Mouse (Mus musculus) CH12.LX (cell line): ENCODE results near the gene Gm6583. TPM values are rescaled to one million over a fixed set of nuclear protein-coding genes. Genes with fewer than 3 reads are reported as not detected.

Experiments
- DNase-seq: peaks from one replicate; pipeline ENCODE4 v3.0.0-alpha.2; 2013; ENCODE audit errors: extremely low read depth
- H3K27ac ChIP-seq: 2 replicates; pipeline ENCODE4 v1.5.1; 2012; ENCODE audit warnings: low read depth, mild to moderate bottlenecking, control low read depth, moderate library complexity; ENCODE audit not compliant: insufficient read depth
- H3K27me3 ChIP-seq: replicated peaks from 2 replicates; pipeline ENCODE3; 2012; ENCODE audit warnings: inconsistent platforms
- H3K36me3 ChIP-seq, 2 experiments: replicated peaks in 1 of 2; 2 replicates each; pipeline versions ENCODE3 to v1.6.1; 2012; ENCODE audit warnings: inconsistent platforms in 1 of 2, low read length in 1 of 2, mild to moderate bottlenecking in 1 of 2, mixed read lengths in 1 of 2, moderate library complexity in 1 of 2; ENCODE audit not compliant: control insufficient read depth in 1 of 2, insufficient read depth in 1 of 2
- H3K4me1 ChIP-seq, 2 experiments: 2 replicates each; pipeline ENCODE4 v1.6.1; 2012; ENCODE audit warnings: inconsistent platforms in 1 of 2, moderate library complexity in 1 of 2; ENCODE audit not compliant: insufficient read depth in 2 of 2, control insufficient read depth in 1 of 2
- H3K4me2 ChIP-seq: 2 replicates; pipeline ENCODE4 v1.6.1; 2012; ENCODE audit warnings: low read depth, mild to moderate bottlenecking, control low read depth; ENCODE audit not compliant: poor library complexity, insufficient read depth, severe bottlenecking
- H3K4me3 ChIP-seq, 3 experiments: fragments of 150-350 bp in 1 of 3; sonication (generic) in 1 of 3; replicated peaks in 1 of 3; 2 replicates each; pipeline versions ENCODE3 to v1.5.1; 2011 to 2012; ENCODE audit warnings: low read depth in 2 of 3, low read length in 2 of 3, mild to moderate bottlenecking in 2 of 3, moderate library complexity in 2 of 3, control low read depth in 1 of 3, improper control_type of control experiment in 1 of 3, inconsistent platforms in 1 of 3, mixed read lengths in 1 of 3; ENCODE audit not compliant: poor library complexity in 1 of 3
- H3K79me2 ChIP-seq: replicated peaks from 2 replicates; pipeline ENCODE4 v1.6.1; 2012; ENCODE audit warnings: mild to moderate bottlenecking, moderate library complexity; ENCODE audit not compliant: control insufficient read depth, poor library complexity, insufficient read depth, severe bottlenecking; ENCODE audit errors: extremely low read depth
- H3K9ac ChIP-seq: 2 replicates; pipeline ENCODE4 v1.6.1; 2012; ENCODE audit warnings: low read depth, mild to moderate bottlenecking, control low read depth, moderate library complexity; ENCODE audit not compliant: insufficient read depth
- H3K9me3 ChIP-seq: replicated peaks from 2 replicates; pipeline ENCODE3; 2012; ENCODE audit warnings: low read length, inconsistent platforms, mixed read lengths
- BHLHE40 ChIP-seq: IDR thresholded peaks from 2 replicates; pipeline ENCODE4 v1.6.1; 2011; ENCODE audit warnings: mild to moderate bottlenecking, low read depth, low read length, improper control_type of control experiment
- CHD1 ChIP-seq: IDR thresholded peaks from 2 replicates; pipeline ENCODE4 v1.6.1; 2012; ENCODE audit warnings: low read depth, low read length, improper control_type of control experiment, inconsistent platforms
- E2F4 ChIP-seq: IDR thresholded peaks from 2 replicates; pipeline ENCODE4 v1.6.1; 2011; ENCODE audit warnings: low read depth, low read length, improper control_type of control experiment; ENCODE audit not compliant: insufficient replicate concordance
- ETS1 ChIP-seq: conservative IDR thresholded peaks from 2 replicates; pipeline ENCODE4 v1.6.1; 2012; ENCODE audit warnings: low read depth, mild to moderate bottlenecking, inconsistent platforms, low read length, improper control_type of control experiment, moderate library complexity
- JUN ChIP-seq: IDR thresholded peaks from 2 replicates; pipeline ENCODE4 v1.6.1; 2011; ENCODE audit warnings: low read depth, mild to moderate bottlenecking, low read length, improper control_type of control experiment, moderate library complexity; ENCODE audit not compliant: insufficient read depth
- KAT2A ChIP-seq: IDR thresholded peaks from 2 replicates; pipeline ENCODE4 v1.6.1; 2012; ENCODE audit warnings: low read length, improper control_type of control experiment, inconsistent platforms; ENCODE audit not compliant: insufficient replicate concordance
- MAFK ChIP-seq: IDR thresholded peaks from 2 replicates; pipeline ENCODE4 v1.6.1; 2011; ENCODE audit warnings: low read length, improper control_type of control experiment; ENCODE audit not compliant: insufficient replicate concordance
- MAX ChIP-seq: IDR thresholded peaks from 2 replicates; pipeline ENCODE4 v1.6.1; 2011; ENCODE audit warnings: low read length, improper control_type of control experiment
- MYC ChIP-seq: IDR thresholded peaks from 2 replicates; pipeline ENCODE4 v1.6.1; 2011; ENCODE audit warnings: low read depth, mild to moderate bottlenecking, improper control_type of control experiment, low read length
- NRF1 ChIP-seq: IDR thresholded peaks from 2 replicates; pipeline ENCODE4 v1.6.1; 2014; ENCODE audit warnings: low read depth, mild to moderate bottlenecking, inconsistent platforms, low read length, improper control_type of control experiment, moderate library complexity
- POLR2A ChIP-seq: IDR thresholded peaks from 2 replicates; pipeline ENCODE4 v1.6.1; 2011; ENCODE audit warnings: low read depth, mild to moderate bottlenecking, improper control_type of control experiment, low read length
- SIN3A ChIP-seq: IDR thresholded peaks from 2 replicates; pipeline ENCODE4 v1.6.1; 2012; ENCODE audit warnings: low read length, improper control_type of control experiment, inconsistent platforms
- UBTF ChIP-seq: IDR thresholded peaks from 2 replicates; pipeline ENCODE4 v1.6.1; 2012; ENCODE audit warnings: low read depth, mild to moderate bottlenecking, inconsistent platforms, low read length, improper control_type of control experiment, moderate library complexity
- USF1 ChIP-seq: IDR thresholded peaks from 2 replicates; pipeline ENCODE4 v1.6.1; 2014; ENCODE audit warnings: low read depth, mild to moderate bottlenecking, inconsistent platforms, low read length, improper control_type of control experiment
- USF2 ChIP-seq: conservative IDR thresholded peaks from 2 replicates; pipeline ENCODE4 v1.6.1; 2011; ENCODE audit warnings: low read depth, low read length, improper control_type of control experiment
- ZC3H11A ChIP-seq: IDR thresholded peaks from 2 replicates; pipeline ENCODE4 v1.6.1; 2012; ENCODE audit warnings: low read depth, mild to moderate bottlenecking, inconsistent platforms, low read length, improper control_type of control experiment
- ZKSCAN1 ChIP-seq: IDR thresholded peaks from 2 replicates; pipeline ENCODE4 v1.6.1; 2012; ENCODE audit warnings: low read depth, inconsistent platforms, low read length, improper control_type of control experiment, borderline replicate concordance
- ZMIZ1 ChIP-seq: IDR thresholded peaks from 2 replicates; pipeline ENCODE4 v1.6.1; 2012; ENCODE audit warnings: low read depth, mild to moderate bottlenecking, inconsistent platforms, low read length, improper control_type of control experiment
- dilution Hi-C: fragments of 300-500 bp; cut with MboI; formaldehyde crosslinking; loops from 2 replicates; pipeline ENCODE4 v1.14.3; 2020; ENCODE audit warnings: low sequenced_read_pairs; ENCODE audit not compliant: extremely low pct_unique_long_range_greater_than_20kb, extremely low pct_ligation_motif_present
- in situ Hi-C: fragments of 300-500 bp; cut with MboI; formaldehyde crosslinking; loops from 3 replicates; pipeline ENCODE4 v1.14.3; 2019; ENCODE audit warnings: low sequenced_read_pairs, low pct_ligation_motif_present, low pct_unique_long_range_greater_than_20kb, mixed read lengths
- polyA plus RNA-seq: library from polyadenylated mRNA; unstranded; fragments of >175 nt; gene quantifications from 2 replicates; pipeline ENCODE4 v1.2.1, GENCODE M21; 2012; ENCODE audit warnings: low read depth; ENCODE audit not compliant: insufficient read length
- total RNA-seq, 2 experiments: library from RNA; depleted of rRNA; stranded (reverse); fragments of 300-350 nt in 1 of 2; fragments of >200 nt in 1 of 2; gene quantifications; 2 replicates each; pipeline ENCODE4 v1.2.3; 2012 to 2014

Gene Gm6583
- total and polyA plus RNA-seq, 3 experiments, result not detected

- no peak for DNase-seq
- no peaks in the 10 kb centered on the region for H3K79me2 ChIP-seq
- H3K4me2 ChIP-seq, result no peak overlapping the region
- TF ChIP-seq MAFK (no peak), JUN (no peak), BHLHE40 (no peak), CHD1 (no peak), USF1 (no peak), NRF1 (no peak), ZC3H11A (no peak), MYC (no peak), SIN3A (no peak), UBTF (no peak)
- no peaks in the 10 kb centered on the region for H3K4me1 ChIP-seq
- in situ Hi-C loops, result no loop called here
- H3K4me3 ChIP-seq, result no peak overlapping the region
- peaks cover 80 to 92% of the 10 kb centered on the region in 2 experiments for H3K36me3 ChIP-seq
- no peaks in the 10 kb centered on the region for H3K9me3 ChIP-seq
- dilution Hi-C loops, result no loop called here
- no peaks in the 10 kb centered on the region for H3K27me3 ChIP-seq
- no peak overlapping the region for H3K9ac ChIP-seq
- H3K27ac ChIP-seq, result no peak overlapping the region
These were observed 13.5 kb upstream of the Gm6583 start for GRCm38 (mm10) chr5:112369326-112369725.

- dilution Hi-C loops, result no loop called here
- H3K4me2 ChIP-seq, result no peak overlapping the region
- peaks cover 80 to 92% of the 10 kb centered on the region in 2 experiments for H3K36me3 ChIP-seq
These were observed 12.8 kb upstream of the Gm6583 start for GRCm38 (mm10) chr5:112368666-112369065.

GRCm38 (mm10) chr5:112367929-112368328 lies 12.1 kb upstream of the Gm6583 start:
- Histone ChIP-seq H3K27me3 (no peaks in the 10 kb centered on the region), H3K4me3 (no peak overlapping the region), H3K27ac (no peak overlapping the region), H3K9me3 (no peaks in the 10 kb centered on the region), H3K9ac (no peak overlapping the region), H3K4me2 (no peak overlapping the region), H3K36me3 (peaks cover 81 to 92% of the 10 kb centered on the region in 2 experiments), H3K79me2 (no peaks in the 10 kb centered on the region), H3K4me1 (no peaks in the 10 kb centered on the region)
- no peak for DNase-seq
- in situ Hi-C loops (no loop called here), dilution Hi-C loops (no loop called here)
- TF ChIP-seq ETS1 (no peak), USF1 (no peak), MAX (no peak), JUN (no peak), ZKSCAN1 (no peak), MYC (no peak)

More at GRCm38 (mm10) chr5:112368666-112369065, 12.8 kb upstream of the Gm6583 start:
- H3K9ac ChIP-seq, result no peak overlapping the region
- no peaks in the 10 kb centered on the region for H3K4me1 ChIP-seq
- DNase-seq, result no peak
- H3K79me2 ChIP-seq, result no peaks in the 10 kb centered on the region
- no peak overlapping the region for H3K4me3 ChIP-seq
- no peaks in the 10 kb centered on the region for H3K9me3 ChIP-seq
- in situ Hi-C loops, result no loop called here
- H3K27ac ChIP-seq, result no peak overlapping the region
- no peaks in the 10 kb centered on the region for H3K27me3 ChIP-seq
- TF ChIP-seq USF2 (no peak), KAT2A (no peak), MAFK (no peak), POLR2A (no peak), E2F4 (no peak), ZMIZ1 (no peak)
- TF ChIP-seq, all 38 proteins: peak for 0
